Mouse (Mus musculus) gastrocnemius, postnatal 4 days (tissue): ENCODE measurements around the gene Chchd6. TPM values are rescaled to one million over a fixed set of nuclear protein-coding genes. Genes with fewer than 3 reads are reported as not detected.

Experiments
- DNase-seq, 2 experiments: peaks; one replicate each; pipeline ENCODE4 v3.0.0; 2021 to 2022; ENCODE audit warnings: low spot score in 2 of 2, mixed read lengths in 2 of 2
- total RNA-seq, 2 experiments: library from RNA; stranded (reverse); gene quantifications; 2 replicates each; pipeline ENCODE4 v1.2.3; 2021

The Chchd6 gene
- total RNA-seq, 2 experiments from 2014 or later: 9.1 to 11.4 TPM

- no peak for DNase-seq
Observed at GRCm38 (mm10) chr6:89339447-89339846, 256.0 kb downstream of the Chchd6 start.

GRCm38 (mm10) chr6:89338733-89339132 is 256.7 kb downstream of the Chchd6 start:
- DNase-seq: no peak

- DNase-seq: no peak
Observed at GRCm38 (mm10) chr6:89337574-89337973, 257.9 kb downstream of the Chchd6 start.

GRCm38 (mm10) chr6:89333964-89334702 is 261.3 kb downstream of the Chchd6 start:
- no peak for DNase-seq

Other genes starting within 250 kb of the Chchd6 start
- 10 to 100 TPM; 47.6 to 48.1 TPM for gene Plxna1, start 233.0 kb downstream of the Chchd6 start, total RNA-seq
- 1 to 10 TPM; 8.3 to 9.6 TPM for gene Txnrd3, start 48.3 kb upstream of the Chchd6 start, total RNA-seq
- not detected for gene Vmn1r40, start 111.9 kb upstream of the Chchd6 start, total RNA-seq
- gene Vmn1r41, start 145.1 kb upstream of the Chchd6 start, total RNA-seq: not detected